Mouse (Mus musculus) neural tube, embryonic 11.5 days (tissue): ENCODE measurements around the gene Prrc2b. TPM values are rescaled to one million over a fixed set of nuclear protein-coding genes. Genes with fewer than 3 reads are reported as not detected.

Experiments used
- ATAC-seq: fragments of 200-750 bp; cut with Nextera tagmentation; 2 replicates; pipeline ENCODE4 v1.8.0; 2017; ENCODE audit warnings: moderate number of reproducible peaks, mild to moderate bottlenecking, moderate TSS enrichment, moderate library complexity; ENCODE audit not compliant: insufficient read depth, low FRiP score, low TSS enrichment
- DNase-seq: peaks from one replicate; pipeline ENCODE4 v3.0.0-alpha.2; 2015; ENCODE audit warnings: low spot score
- H3K27ac ChIP-seq: fragments of 300-500 bp; sonication (generic); 2 replicates; pipeline ENCODE4 v1.5.1; 2014; ENCODE audit warnings: low read depth, mild to moderate bottlenecking, low read length
- H3K27me3 ChIP-seq: fragments of 300-500 bp; sonication (generic); 2 replicates; pipeline ENCODE4 v1.6.1; 2014; ENCODE audit warnings: mild to moderate bottlenecking, low read length, mixed read lengths; ENCODE audit not compliant: control insufficient read depth, insufficient read depth
- H3K36me3 ChIP-seq: fragments of 300-500 bp; sonication (generic); 2 replicates; pipeline ENCODE4 v1.6.1; 2014; ENCODE audit warnings: mild to moderate bottlenecking, low read length, moderate library complexity, mixed read lengths; ENCODE audit not compliant: control insufficient read depth, insufficient read depth
- H3K4me1 ChIP-seq: fragments of 300-500 bp; sonication (generic); 2 replicates; pipeline ENCODE4 v1.6.1; 2014; ENCODE audit warnings: low read length, mixed read lengths; ENCODE audit not compliant: control insufficient read depth, insufficient read depth
- H3K4me2 ChIP-seq: fragments of 300-500 bp; sonication (generic); 2 replicates; pipeline ENCODE4 v1.6.1; 2014; ENCODE audit warnings: low read depth, mild to moderate bottlenecking, moderate library complexity
- H3K4me3 ChIP-seq: fragments of 300-500 bp; sonication (generic); 2 replicates; pipeline ENCODE4 v1.5.1; 2014; ENCODE audit warnings: low read depth, low read length
- H3K9ac ChIP-seq: fragments of 300-500 bp; sonication (generic); 2 replicates; pipeline ENCODE4 v1.6.1; 2014; ENCODE audit warnings: mild to moderate bottlenecking, low read length
- H3K9me3 ChIP-seq: fragments of 300-500 bp; sonication (generic); 2 replicates; pipeline ENCODE4 v1.6.1; 2016; ENCODE audit warnings: low read length; ENCODE audit not compliant: control insufficient read depth
- WGBS: fragments of 180-500 bp; shearing (Covaris S2); extraction: QIAGEN DNeasy Blood & Tissue Kit; methylation state at CpG from one replicate; pipeline ENCODE4 v1.1.7; 2014; 5-methylcytosine and 5-hydroxymethylcytosine counted together
- polyA plus RNA-seq: library from polyadenylated mRNA; unstranded; fragments of >200 nt; fragmentation: Nextera tagmentation; extraction: Ambion mirVana; gene quantifications from 2 replicates; pipeline ENCODE4 v1.2.1, GENCODE M21; 2014

Gene Prrc2b
- polyA plus RNA-seq, 1 experiment from 2014 or later = 73.9 TPM

DNA sequence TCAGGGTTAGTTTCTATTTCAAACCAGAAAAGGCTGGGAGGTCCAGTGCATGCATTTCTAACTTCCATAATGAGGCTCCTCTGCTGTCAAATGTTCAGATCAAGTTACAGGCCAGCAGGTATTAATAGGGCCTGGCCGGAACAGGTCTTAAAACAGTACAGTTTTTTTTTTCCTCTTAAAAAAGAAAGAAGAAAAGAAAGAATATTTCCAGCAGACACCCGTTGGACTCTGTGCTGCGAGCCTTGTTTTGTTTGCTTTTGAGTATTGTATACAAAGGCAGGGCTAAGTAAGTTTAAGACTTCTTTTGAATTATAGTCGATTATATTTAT lies 2.9 kb downstream of the Prrc2b start:
- ATAC-seq (no peak), DNase-seq (no peak)
- H3K4me2 ChIP-seq = peak overlapping the region; percentile 95
- no peaks in the 10 kb centered on the region for H3K36me3 ChIP-seq
- H3K27ac ChIP-seq = no peak overlapping the region
- H3K9me3 ChIP-seq = no peaks in the 10 kb centered on the region
- no peaks in the 10 kb centered on the region for H3K27me3 ChIP-seq
- peak overlapping the region; percentile 27; the same call in 1 of the 2 replicates for H3K9ac ChIP-seq
- peaks cover 48% of the 10 kb centered on the region for H3K4me1 ChIP-seq
- H3K4me3 ChIP-seq = peak overlapping the region; percentile 95
- 28% methylated on average over 4 of the region's 4 CpGs for WGBS

DNA sequence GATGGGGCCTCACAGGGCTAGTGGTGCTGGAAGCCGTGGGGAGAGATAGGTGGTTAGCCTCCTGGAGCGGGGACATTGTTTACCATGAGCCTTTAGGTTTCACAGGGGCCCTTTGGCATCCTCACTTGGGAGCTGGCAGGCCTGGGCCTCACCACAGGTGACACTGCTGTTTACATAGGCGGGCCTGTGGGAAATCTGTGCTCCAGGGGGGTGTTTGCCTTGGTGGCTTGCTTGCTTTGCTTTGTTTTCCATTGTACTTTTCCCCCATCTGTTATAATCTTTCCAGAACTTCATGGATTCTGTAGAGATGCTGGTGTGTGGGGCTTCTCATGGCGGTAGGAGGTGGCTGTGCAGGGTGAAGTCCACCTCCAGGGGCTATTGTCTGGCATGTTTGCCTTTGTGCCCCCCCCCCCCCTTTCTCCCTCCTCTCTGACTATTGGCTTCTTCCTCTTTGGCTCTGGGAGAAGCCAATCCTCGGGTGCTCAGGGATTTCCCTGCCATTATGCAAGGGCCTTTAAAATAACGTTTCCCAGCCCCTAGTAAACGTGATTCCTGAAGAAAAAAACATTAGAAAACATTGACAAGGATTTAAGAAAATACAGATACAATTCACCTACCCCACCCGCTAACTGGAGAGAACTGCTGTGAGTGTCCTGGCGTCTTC lies 3.6 kb downstream of the Prrc2b start:
- no peaks in the 10 kb centered on the region for H3K27me3 ChIP-seq
- 21% methylated on average over 9 of the region's 9 CpGs for WGBS
- no peak for ATAC-seq
- H3K27ac ChIP-seq = no peak overlapping the region
- H3K9me3 ChIP-seq = no peaks in the 10 kb centered on the region
- peak overlapping the region; percentile 95 for H3K4me2 ChIP-seq
- H3K36me3 ChIP-seq = no peaks in the 10 kb centered on the region
- H3K4me1 ChIP-seq = peaks cover 48% of the 10 kb centered on the region
- H3K9ac ChIP-seq = no peak overlapping the region
- no peak for DNase-seq
- 0 out of 2 replicates have a peak overlapping the region, but pooled peaks have one; percentile 95 for H3K4me3 ChIP-seq

DNA sequence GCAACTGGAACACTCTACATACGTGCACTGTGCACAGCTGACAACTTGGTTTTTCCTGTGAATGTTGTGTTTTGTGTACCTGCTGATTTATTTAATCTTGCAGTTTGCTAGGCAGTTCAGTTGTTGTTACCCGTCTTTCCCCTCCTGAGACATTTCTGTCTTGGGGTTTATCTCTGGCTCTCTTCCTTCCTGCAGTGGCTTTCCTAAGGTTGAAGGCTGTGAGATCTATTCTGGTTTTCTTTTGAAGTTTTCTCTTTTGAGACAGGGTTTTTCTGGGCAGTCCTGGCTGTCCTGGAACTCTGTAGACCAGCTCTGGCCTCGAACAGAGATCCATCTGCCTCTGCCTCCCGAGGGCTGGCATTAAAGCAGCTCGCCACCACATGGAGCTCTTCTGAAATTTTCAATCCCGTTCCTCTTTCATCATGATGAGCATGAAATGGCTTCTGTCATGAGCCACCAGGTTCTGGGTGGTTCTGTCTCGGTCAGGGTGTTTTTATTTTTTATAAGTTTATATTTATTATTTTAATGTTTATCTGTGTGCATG lies 4.2 kb downstream of the Prrc2b start:
- no peak for ATAC-seq
- DNase-seq = no peak
- no peak overlapping the region for H3K9ac ChIP-seq
- no peaks in the 10 kb centered on the region for H3K9me3 ChIP-seq
- H3K36me3 ChIP-seq = no peaks in the 10 kb centered on the region
- no peak overlapping the region; the same call in 1 of the 2 replicates for H3K4me2 ChIP-seq
- H3K4me1 ChIP-seq = peaks cover 48% of the 10 kb centered on the region
- 60% methylated on average over 7 of the region's 7 CpGs for WGBS
- H3K27me3 ChIP-seq = no peaks in the 10 kb centered on the region
- H3K27ac ChIP-seq = no peak overlapping the region
- H3K4me3 ChIP-seq = no peak overlapping the region

DNA sequence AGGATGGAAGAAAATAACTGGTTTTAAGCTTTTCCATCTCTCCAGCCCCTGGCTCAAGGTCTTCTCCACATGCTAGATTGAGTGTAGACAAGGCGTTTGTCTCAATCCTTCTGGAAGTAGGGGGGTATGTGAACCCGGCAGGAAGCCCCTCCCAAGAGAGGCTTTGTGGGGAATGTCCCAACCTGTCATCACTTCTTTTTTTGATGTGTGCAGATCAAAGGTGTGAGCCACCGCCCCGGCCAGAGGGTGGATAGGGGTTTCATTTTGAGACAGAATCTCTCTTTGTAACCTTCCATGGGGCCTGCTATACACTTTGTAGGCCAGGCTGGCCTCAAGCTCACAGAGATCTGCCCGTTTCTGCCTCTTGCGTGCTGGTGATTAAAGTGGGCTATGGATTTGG lies 4.7 kb downstream of the Prrc2b start:
- Histone ChIP-seq H3K27me3 (no peaks in the 10 kb centered on the region), H3K27ac (no peak overlapping the region), H3K9ac (no peak overlapping the region), H3K9me3 (no peaks in the 10 kb centered on the region), H3K4me1 (peaks cover 44% of the 10 kb centered on the region), H3K4me2 (no peak overlapping the region), H3K36me3 (peaks cover 3% of the 10 kb centered on the region; the same call in 1 of the 2 replicates), H3K4me3 (no peak overlapping the region)
- DNase-seq (no peak), ATAC-seq (no peak)
- WGBS = 73% methylated on average over 6 of the region's 6 CpGs

DNA sequence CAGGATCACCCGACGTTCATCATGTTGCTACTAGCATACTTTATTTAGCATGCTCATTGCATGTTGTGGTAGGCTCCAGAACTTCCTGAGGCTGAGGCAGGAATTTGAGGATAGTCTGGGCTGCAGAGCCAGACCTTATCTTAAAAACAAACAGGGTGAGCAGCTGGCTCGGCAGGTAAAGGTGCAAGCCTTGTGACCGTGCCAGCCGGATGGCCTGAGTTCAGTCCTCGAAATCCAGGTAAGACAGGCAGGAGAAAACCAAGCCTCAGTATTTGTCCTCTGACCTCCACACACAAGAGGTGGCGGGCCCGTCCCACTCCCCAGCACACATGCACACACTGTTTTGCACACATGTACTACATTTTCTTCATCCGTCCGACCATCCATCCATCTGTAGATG lies 5.8 kb downstream of the Prrc2b start:
- Histone ChIP-seq H3K36me3 (peaks cover 3% of the 10 kb centered on the region), H3K4me2 (peak overlapping the region; percentile 6; the same call in 1 of the 2 replicates), H3K9ac (no peak overlapping the region; the same call in 1 of the 2 replicates), H3K27me3 (no peaks in the 10 kb centered on the region), H3K9me3 (no peaks in the 10 kb centered on the region), H3K4me3 (no peak overlapping the region), H3K27ac (peak overlapping the region; percentile 72; the same call in 1 of the 2 replicates), H3K4me1 (peaks cover 44% of the 10 kb centered on the region)
- no peak for DNase-seq
- WGBS = 78% methylated on average over 10 of the region's 10 CpGs
- ATAC-seq = no peak

DNA sequence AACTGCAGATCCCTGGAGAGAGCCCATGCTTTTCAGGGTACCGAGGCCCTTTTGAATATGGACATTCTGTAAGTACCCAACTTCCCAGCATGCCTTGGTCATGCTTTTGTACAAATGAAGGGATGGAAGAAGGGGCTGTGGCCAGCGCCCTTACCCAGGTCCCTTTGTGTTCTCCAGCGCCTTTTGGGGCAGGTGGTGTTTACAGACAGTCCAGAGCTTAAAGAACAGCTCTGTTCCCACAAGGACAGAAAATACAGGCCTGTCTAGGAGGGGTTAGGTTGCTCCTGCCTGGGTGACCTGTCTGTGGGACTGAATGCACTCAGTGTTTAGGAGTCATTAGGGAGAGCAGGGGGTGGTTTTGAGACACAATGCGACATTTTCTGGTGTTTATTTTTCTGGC lies 6.4 kb downstream of the Prrc2b start:
- peak overlapping the region; percentile 72 for H3K27ac ChIP-seq
- H3K4me2 ChIP-seq = peak overlapping the region; percentile 15; the same call in 1 of the 2 replicates
- 34% methylated on average over 4 of the region's 4 CpGs for WGBS
- H3K4me3 ChIP-seq = no peak overlapping the region
- peaks cover 3% of the 10 kb centered on the region for H3K36me3 ChIP-seq
- H3K9me3 ChIP-seq = no peaks in the 10 kb centered on the region; the same call in 1 of the 2 replicates
- no peak for DNase-seq
- H3K4me1 ChIP-seq = peaks cover 42% of the 10 kb centered on the region
- H3K9ac ChIP-seq = 0 out of 2 replicates have a peak overlapping the region, but pooled peaks have one; percentile 18
- no peak for ATAC-seq
- no peaks in the 10 kb centered on the region for H3K27me3 ChIP-seq

DNA sequence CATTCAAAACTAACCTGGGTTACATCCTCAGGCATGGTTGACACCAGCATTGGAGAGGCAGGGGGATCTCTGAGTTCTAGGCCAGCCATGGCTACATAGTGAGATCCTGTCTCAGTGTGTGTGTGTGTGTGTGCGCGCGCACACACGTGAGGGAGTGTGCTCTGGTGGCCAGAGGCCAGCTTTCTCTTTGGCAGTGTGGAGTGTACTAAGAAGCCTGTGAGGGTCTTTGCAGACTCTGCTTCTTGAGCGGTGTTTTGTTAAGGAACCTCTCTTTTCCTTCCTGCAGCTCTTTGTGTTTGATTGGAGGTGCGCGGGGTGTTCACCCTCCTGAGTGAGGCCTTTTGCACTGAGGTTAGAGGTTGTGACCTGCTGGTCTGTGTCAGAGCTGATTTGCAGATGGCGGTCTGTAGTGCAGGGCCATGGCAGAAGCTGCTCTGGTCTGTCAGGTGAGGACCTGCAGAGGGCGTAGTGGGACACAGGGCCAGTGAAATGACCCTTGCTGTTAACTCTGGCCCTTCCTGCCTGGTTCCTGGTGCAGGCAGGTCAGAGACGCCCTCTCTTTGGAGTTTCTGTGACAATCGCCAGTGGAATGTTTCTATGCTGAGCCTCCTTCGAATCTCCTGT lies 7.8 kb downstream of the Prrc2b start:
- Histone ChIP-seq H3K4me3 (no peak overlapping the region), H3K36me3 (peaks cover 3% of the 10 kb centered on the region), H3K4me2 (no peak overlapping the region), H3K9ac (no peak overlapping the region), H3K9me3 (no peaks in the 10 kb centered on the region; the same call in 1 of the 2 replicates), H3K4me1 (peaks cover 30% of the 10 kb centered on the region), H3K27me3 (no peaks in the 10 kb centered on the region), H3K27ac (no peak overlapping the region)
- DNase-seq (no peak), ATAC-seq (no peak)
- 75% methylated on average over 12 of the region's 12 CpGs for WGBS

DNA sequence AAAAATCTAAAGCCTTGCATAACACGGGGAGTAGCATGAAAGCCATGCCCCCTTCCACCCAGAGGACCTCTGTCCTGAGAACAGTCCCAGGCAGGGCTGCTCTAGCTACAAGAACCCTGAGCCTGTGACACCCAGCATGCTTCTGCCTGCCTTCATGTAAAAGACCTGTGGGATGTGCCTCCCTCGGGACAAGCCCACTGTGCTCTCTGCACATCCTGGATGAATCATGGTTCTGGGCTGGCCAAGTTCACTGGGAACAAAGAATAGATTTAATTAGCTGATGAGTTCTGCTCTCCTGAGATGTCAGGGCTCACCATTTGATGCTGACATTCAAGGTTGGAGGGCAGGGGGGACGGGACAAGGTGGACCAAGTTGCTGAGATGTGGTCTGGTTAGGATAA lies 9.6 kb downstream of the Prrc2b start:
- Histone ChIP-seq H3K27me3 (no peaks in the 10 kb centered on the region), H3K4me2 (no peak overlapping the region), H3K9me3 (no peaks in the 10 kb centered on the region; the same call in 1 of the 2 replicates), H3K9ac (no peak overlapping the region), H3K36me3 (peaks cover 3% of the 10 kb centered on the region), H3K4me3 (no peak overlapping the region), H3K4me1 (peaks cover 24% of the 10 kb centered on the region), H3K27ac (no peak overlapping the region)
- ATAC-seq (no peak), DNase-seq (no peak)
- WGBS = 89% methylated on average over 3 of the region's 3 CpGs
